Mouse (Mus musculus) liver, adult 2 months (tissue): ENCODE data around the gene Gpm6b.

Source experiments
- CTCF ChIP-seq: fragments of 200-500 bp; IDR thresholded peaks from 2 replicates; pipeline ENCODE4 v1.5.1; 2011; ENCODE audit warnings: low read depth, low read length, control low read depth
- POLR2A ChIP-seq: fragments of 200-500 bp; IDR thresholded peaks from 2 replicates; pipeline ENCODE4 v1.6.1; 2011; ENCODE audit warnings: low read length, control low read depth; ENCODE audit not compliant: insufficient read depth; ENCODE audit errors: extremely low read depth

DNA sequence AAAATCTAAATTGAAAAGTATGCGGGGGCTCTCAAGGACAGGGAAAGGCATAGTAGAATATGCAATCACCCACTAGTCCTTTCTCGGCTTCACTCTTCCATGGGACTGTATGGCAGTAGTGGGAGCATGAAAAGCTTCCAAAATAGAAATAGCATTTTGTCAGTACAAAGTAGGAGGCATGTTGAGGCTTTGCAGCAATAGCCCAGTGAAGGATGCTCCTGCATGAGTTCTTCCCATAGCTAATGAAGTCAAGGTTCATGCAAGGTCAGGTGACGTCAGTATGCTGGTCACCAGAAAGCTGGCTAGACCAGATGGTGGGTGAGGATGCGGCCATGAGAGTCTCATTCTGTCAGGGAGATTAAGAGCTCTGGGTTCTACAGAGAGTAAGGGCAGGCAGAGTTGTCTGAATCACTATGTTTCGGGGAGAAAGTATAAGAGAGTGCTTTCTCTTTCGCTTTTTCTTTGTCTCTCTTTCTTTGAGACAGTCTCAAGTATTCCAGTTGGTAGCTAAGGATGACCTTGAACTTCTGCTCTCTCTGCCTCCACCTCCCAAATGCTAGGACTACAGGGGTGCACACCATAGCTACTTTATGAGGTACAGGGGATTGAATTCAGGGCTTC is 95.9 kb downstream of the Gpm6b start:
- TF ChIP-seq CTCF (no peak), POLR2A (no peak)
